Mouse (Mus musculus) gastrocnemius, adult 2 months (tissue): ENCODE data around the gene Pdlim7. TPM values are rescaled to one million over a fixed set of nuclear protein-coding genes. Genes with fewer than 3 reads are reported as not detected.

ENCODE experiments used
- DNase-seq: peaks from one replicate; pipeline ENCODE4 v3.0.0; 2022
- H3K27ac ChIP-seq: fragments of 200-600 bp; 2 replicates; pipeline ENCODE4 v1.8.1; 2022; ENCODE audit warnings: mild to moderate bottlenecking
- H3K4me3 ChIP-seq: fragments of 200-600 bp; 2 replicates; pipeline ENCODE4 v1.8.1; 2022; ENCODE audit warnings: mild to moderate bottlenecking, moderate library complexity
- CTCF ChIP-seq: fragments of 200-600 bp; IDR thresholded peaks from 2 replicates; pipeline ENCODE4 v1.8.1; 2022; ENCODE audit warnings: antibody characterized with exemption, mild to moderate bottlenecking, moderate library complexity
- intact Hi-C: fragments of 180-260 bp; cut with DNase I; formaldehyde crosslinking; loops from one replicate; pipeline ENCODE4 v1.15.1; 2025
- total RNA-seq, 2 experiments: library from RNA; stranded (reverse); gene quantifications; 2 replicates each; pipeline ENCODE4 v1.2.3; 2021

Gene Pdlim7
- total RNA-seq, 2 experiments from 2014 or later, result 424 to 537 TPM

GRCm38 (mm10) chr13:55512379-55513031 lies 971 bp downstream of the Pdlim7 start:
- peak overlapping the region; percentile 99 for H3K27ac ChIP-seq
- DNase-seq, result peak; percentile 88
- intact Hi-C loops, result loop anchor here (2.0 kb wide), 2 partner anchors 18 to 62 kb away; no protein-coding TSS in a partner anchor
- H3K4me3 ChIP-seq, result peak overlapping the region; percentile 81
- TF ChIP-seq CTCF, result no peak

- DNase-seq, result peak; percentile 39
- peak overlapping the region; percentile 99 for H3K27ac ChIP-seq
- peak overlapping the region; percentile 81 for H3K4me3 ChIP-seq
- intact Hi-C loops, result no loop called here
- no peak for TF ChIP-seq CTCF
Measured at GRCm38 (mm10) chr13:55511492-55511861, 2.0 kb downstream of the Pdlim7 start.

GRCm38 (mm10) chr13:55510668-55511491 lies 2.6 kb downstream of the Pdlim7 start:
- peak; percentile 91 for DNase-seq
- H3K27ac ChIP-seq, result peak overlapping the region; percentile 99
- TF ChIP-seq CTCF, result peak; percentile 38; the same call in 1 of the 2 replicates
- H3K4me3 ChIP-seq, result peak overlapping the region; percentile 81
- intact Hi-C loops, result no loop called here

- no peak for DNase-seq
- H3K27ac ChIP-seq, result peak overlapping the region; percentile 99
- intact Hi-C loops, result no loop called here
- H3K4me3 ChIP-seq, result peak overlapping the region; percentile 81
- no peak for TF ChIP-seq CTCF
Measured at GRCm38 (mm10) chr13:55510332-55510667, 3.2 kb downstream of the Pdlim7 start.

GRCm38 (mm10) chr13:55508531-55508930 lies 4.9 kb downstream of the Pdlim7 start:
- TF ChIP-seq CTCF, result no peak
- no peak for DNase-seq
- intact Hi-C loops, result no loop called here
- peak overlapping the region; percentile 81 for H3K4me3 ChIP-seq
- peak overlapping the region; percentile 99; the same call in 1 of the 2 replicates for H3K27ac ChIP-seq

- intact Hi-C loops, result no loop called here
- DNase-seq, result no peak
- Histone ChIP-seq H3K27ac (peak overlapping the region; percentile 78), H3K4me3 (peak overlapping the region; percentile 81)
- 0 out of 2 replicates have a peak, but pooled peaks have one; percentile 1 for TF ChIP-seq CTCF
Measured at GRCm38 (mm10) chr13:55507877-55508276, 5.6 kb downstream of the Pdlim7 start.

- peak; percentile 89 for DNase-seq
- TF ChIP-seq CTCF, result no peak
- peak overlapping the region; percentile 81 for H3K4me3 ChIP-seq
- H3K27ac ChIP-seq, result peak overlapping the region; percentile 78
- intact Hi-C loops, result no loop called here
Measured at GRCm38 (mm10) chr13:55506697-55507096, 6.8 kb downstream of the Pdlim7 start.

- no peak for TF ChIP-seq CTCF
- H3K4me3 ChIP-seq, result peak overlapping the region; percentile 5
- intact Hi-C loops, result no loop called here
- no peak for DNase-seq
- H3K27ac ChIP-seq, result peak overlapping the region; percentile 78
Measured at GRCm38 (mm10) chr13:55505810-55506209, 7.7 kb downstream of the Pdlim7 start.

GRCm38 (mm10) chr13:55504390-55504789 lies 9.1 kb downstream of the Pdlim7 start:
- H3K4me3 ChIP-seq, result no peak overlapping the region
- TF ChIP-seq CTCF, result no peak
- intact Hi-C loops, result no loop called here
- H3K27ac ChIP-seq, result no peak overlapping the region
- DNase-seq, result no peak

GRCm38 (mm10) chr13:55502405-55502804 lies 11.1 kb downstream of the Pdlim7 start:
- no peak for TF ChIP-seq CTCF
- no peak for DNase-seq
- intact Hi-C loops, result no loop called here
- H3K4me3 ChIP-seq, result no peak overlapping the region
- no peak overlapping the region for H3K27ac ChIP-seq

- H3K4me3 ChIP-seq, result no peak overlapping the region
- H3K27ac ChIP-seq, result no peak overlapping the region
- intact Hi-C loops, result no loop called here
- DNase-seq, result no peak
- no peak for TF ChIP-seq CTCF
Measured at GRCm38 (mm10) chr13:55500575-55500974, 12.9 kb downstream of the Pdlim7 start.

GRCm38 (mm10) chr13:55498906-55499305 lies 14.6 kb downstream of the Pdlim7 start:
- no peak overlapping the region for H3K27ac ChIP-seq
- intact Hi-C loops, result no loop called here
- no peak for DNase-seq
- TF ChIP-seq CTCF, result no peak
- no peak overlapping the region for H3K4me3 ChIP-seq

- intact Hi-C loops, result no loop called here
- H3K4me3 ChIP-seq, result no peak overlapping the region
- peak overlapping the region; percentile 78 for H3K27ac ChIP-seq
- DNase-seq, result peak; percentile 71
- TF ChIP-seq CTCF, result no peak
Measured at GRCm38 (mm10) chr13:55496661-55497060, 16.8 kb downstream of the Pdlim7 start.
